Mouse (Mus musculus) frontal cortex, postnatal 25 days (tissue): ENCODE data around the gene Arl10.
A peak's percentile ranks its signal among the peaks of the same experiment; 100 is the strongest.
"Not testable (repeated sequence)": the region's sequence is repeated elsewhere in the genome, so short reads cannot be mapped to it uniquely, and the experiment has no call there.

Experiments
- DNase-seq, 2 experiments: peaks; one replicate each; pipeline ENCODE4 v3.0.0; 2022; ENCODE audit warnings: low spot score in 2 of 2

Gene Arl10

DNA sequence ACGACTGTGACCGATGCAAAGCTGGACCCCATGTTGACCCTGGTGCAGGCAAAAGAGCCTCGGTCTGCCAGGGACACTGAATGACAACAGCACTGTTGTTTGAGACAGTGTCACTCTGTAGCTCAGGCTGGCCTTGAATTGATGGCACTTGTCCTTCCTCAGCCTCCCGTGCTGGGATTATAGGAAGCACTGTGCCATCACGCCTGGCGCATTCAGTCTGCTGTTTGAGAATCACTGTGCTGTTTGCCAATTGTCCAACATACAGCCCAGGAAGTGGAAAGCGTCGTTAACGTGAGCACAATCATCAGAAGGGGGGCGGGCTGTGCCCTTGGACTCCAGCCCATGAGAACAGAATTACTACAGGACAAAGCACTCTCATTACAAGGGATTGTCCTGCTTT is 7.3 kb downstream of the Arl10 start:
- no peak for DNase-seq

DNA sequence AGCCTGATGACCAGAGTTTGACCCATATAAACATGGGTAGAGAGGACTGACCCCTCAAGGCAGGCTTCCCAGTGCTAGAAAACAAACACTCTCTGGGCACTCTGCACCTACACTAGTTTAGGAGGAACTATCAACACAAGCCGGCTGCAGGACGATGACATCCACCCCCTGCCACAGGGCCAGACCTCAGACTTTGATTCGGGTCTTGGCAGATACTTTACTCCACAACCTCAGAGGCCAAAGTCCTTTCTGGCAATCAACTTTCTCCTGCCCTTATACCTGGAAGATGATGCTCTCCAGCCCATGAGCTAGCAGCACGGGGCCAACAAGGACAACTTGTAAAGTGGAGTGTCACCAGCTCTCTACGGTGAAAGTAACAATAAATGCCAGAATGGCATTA is 8.0 kb downstream of the Arl10 start:
- DNase-seq = no peak

DNA sequence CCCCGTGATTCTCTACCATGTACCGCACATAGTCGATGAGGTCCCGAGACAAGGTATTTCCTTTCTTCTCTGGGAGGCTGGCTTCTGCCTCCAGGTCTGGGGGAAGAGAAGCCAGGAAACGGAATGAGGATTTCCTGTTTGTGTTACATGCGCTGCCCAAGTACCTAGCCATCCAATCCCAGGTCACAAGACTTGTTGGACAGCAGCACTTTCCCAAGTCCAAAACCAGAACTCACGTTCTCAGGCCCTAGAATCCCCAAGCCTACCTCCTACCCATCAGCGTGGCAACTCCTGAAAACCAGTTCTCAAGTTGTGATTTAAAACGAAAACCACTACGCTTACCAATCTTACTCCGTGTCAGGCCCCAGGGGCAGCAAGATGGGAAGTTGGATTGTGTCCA is 11.0 kb downstream of the Arl10 start:
- DNase-seq = no peak

DNA sequence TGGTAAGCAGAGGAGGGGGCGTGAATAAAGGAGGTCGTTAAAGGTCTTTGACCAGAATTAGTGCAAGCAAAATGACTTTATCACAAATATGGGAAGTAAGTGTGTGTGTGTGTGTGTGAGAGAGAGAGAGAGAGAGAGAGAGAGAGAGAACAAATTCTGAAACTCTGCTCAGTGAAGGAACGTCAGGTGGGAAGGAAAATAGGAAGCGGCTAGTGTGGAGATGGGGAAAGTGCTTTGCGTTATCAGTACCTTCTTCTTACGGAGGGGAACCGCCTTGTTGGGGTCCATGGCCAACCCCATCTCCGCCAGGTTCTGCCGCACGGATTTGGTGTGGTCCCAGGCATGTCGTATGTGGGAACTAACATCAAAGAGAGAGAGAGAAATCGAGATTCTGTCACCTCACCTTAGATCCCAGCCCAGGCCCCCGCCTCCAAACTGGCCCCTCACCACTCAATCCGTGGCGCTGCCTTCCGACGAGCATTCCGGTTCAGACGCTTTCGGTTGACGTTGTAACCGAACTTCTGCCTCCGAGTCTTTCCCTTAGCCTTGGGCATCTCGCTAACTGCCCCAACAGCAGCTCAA is 14.7 kb downstream of the Arl10 start:
- no peak for DNase-seq

DNA sequence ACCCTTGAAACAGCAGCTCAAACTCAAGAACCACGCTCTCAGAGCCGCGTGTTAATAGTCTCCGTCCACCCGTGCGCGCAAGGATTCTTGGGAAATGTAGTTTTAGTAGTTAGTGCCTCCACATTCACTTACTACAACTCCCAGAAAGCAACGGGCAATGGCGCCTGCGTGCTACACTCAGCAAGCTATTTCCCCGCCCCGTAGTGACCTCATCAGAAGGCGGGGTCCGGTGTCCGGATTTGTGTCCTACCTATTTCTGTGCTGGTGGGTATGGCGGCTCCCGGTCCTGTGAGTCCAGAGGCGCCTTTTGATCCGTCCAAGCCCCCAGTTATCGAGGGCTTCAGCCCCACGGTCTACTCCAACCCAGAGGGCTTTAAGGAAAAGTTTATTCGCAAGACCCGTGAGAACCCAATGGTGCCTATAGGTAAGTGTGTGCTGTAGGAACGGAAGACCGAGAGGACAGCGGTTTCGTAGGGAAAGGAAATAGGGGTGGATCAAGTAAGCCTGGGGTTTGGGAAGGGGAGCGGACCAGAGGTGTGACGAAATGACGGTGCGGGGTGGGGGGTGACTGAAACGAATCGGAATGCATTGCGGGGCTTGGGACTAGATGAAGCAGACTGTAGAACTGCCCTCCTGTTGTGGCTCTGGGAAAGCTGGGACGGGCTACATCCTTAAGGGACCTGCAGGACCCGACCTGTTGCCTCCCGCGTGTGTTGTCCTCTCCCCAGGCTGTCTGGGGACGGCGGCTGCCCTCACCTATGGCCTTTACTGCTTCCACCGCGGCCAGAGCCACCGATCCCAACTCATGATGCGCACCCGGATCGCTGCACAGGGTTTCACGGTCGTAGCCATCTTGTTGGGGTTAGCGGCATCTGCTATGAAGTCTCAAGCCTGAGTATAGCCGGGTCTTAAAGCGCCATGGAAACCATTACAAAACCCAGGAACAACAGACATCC is 15.5 kb downstream of the Arl10 start, which contains the start of the genes Nop16 and Higd2a:
TSS of gene Nop16 (minus strand) at position 95 of the 956 bp plus-strand sequence.
TSS of gene Higd2a (plus strand) at position 212 of the 956 bp plus-strand sequence.
- peak; percentile 91 to 96 for DNase-seq

DNA sequence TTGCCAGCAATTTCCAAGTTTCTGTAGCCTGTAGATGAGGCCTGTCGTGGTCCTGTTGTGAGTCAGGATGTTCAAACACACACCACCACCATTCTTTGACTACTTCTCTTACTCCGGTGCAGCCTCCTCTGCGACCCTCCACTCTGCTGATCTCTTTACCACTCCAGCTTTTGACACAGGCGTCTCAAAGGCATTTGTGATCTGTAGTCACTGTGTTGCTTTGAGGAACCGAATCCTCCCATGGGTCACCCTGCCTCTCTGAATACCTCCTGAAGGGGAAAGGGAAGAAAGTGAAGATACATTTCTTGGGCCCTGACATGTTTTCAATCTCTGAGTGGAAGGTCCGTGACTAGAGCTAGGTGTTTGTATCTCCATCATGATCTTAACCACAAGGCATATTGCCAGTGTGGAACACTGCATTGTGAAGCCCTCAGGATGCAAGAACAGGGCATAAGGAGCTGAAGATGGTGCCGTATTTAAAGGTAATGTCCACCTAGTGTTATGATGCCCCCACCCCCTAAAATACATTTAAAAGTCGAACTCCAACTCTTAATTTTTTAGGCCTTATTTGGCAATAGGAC is 17.1 kb downstream of the Arl10 start:
- DNase-seq = no peak

DNA sequence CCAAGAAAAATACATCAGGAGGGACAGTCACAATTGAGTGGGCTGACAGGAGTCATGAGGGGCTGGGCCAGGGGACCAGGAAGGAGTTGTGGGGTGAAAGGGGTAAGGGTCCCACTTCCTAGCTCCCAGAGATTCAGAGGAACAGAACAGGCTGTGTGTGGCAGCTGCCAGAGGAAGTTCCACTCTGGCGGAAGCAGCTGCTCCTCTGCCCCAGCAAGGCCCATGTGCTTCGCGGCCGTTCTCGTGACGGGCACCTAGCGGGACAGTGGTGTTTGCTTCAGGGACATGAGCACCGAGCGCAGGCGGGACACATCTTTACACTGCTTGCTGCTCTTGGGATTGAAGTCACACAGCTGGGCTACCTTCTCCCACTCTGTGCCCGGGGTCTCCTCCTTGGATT is 18.8 kb downstream of the Arl10 start:
- DNase-seq = no peak

DNA sequence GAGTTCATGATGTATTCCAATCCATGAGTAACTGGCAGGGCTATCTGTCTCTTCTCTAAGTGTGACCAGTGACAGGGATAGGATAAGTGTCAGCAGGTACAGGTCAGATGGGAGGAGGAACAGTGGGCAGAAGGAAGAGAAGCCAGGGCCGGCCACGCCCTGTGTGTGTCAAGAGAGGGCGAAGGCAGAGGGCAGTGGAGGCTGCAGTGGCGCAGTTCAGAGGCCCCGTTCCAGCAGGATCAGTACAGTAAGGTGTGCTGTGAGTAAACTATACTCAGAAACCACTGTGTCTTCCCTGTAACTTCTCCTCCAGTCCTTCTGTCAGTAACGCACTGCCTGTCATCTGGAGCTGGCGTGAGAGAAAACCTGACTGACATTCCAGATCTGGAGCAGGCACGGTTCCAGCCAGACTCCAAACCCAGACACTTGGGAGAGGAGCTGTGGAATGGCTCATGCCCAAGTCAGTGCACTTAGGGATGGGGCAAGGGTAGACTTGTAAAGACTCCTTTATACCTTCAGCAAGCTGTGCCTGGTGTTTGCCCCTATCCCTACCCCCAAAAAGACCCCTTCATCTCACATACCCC is 21.4 kb downstream of the Arl10 start:
- DNase-seq = no peak

DNA sequence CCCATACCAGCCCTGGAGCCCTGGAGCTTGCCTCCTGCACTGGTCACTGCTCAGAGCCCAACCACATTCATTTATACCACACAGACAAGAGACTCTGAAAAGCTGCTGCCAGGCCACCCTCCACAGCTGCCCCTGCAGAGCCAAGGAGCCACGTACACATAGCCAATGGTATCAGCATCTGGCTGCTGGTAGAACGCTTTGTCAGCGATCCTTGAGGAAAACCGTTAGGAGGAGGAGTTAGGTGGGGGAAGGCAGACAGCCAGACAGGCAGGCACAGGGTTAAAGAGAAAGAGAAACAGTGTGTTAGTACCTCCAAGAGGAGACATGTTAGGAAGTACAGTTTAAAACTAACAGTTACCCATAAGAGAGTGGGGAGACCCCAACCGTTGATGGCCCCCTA is 22.1 kb downstream of the Arl10 start:
- no peak for DNase-seq

DNA sequence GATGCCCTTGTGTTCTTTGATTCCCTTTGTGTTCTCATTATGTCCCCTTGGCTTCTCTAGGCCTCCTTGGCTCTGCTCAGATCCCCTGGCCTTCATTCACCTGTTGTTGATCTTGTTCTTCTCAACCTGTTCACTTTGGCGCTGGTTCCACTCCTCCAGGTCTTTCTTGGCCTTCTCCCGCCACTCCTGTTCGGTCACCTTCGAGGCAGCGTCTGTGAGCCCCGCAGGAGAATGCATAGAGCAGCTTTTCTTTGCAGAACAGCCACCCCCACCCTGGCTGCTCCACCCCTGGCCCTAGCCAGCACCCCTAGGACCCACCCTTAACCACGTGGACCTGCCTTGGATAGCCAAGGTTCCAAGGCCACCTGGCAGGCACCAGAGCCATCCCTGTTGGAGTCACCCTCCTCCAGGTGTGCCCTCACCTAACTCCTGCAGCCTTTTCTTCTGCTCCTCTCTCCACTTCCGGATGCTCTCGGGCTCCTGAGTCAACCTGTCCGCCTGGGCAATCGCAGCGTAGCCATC is 23.9 kb downstream of the Arl10 start:
- no peak for DNase-seq

DNA sequence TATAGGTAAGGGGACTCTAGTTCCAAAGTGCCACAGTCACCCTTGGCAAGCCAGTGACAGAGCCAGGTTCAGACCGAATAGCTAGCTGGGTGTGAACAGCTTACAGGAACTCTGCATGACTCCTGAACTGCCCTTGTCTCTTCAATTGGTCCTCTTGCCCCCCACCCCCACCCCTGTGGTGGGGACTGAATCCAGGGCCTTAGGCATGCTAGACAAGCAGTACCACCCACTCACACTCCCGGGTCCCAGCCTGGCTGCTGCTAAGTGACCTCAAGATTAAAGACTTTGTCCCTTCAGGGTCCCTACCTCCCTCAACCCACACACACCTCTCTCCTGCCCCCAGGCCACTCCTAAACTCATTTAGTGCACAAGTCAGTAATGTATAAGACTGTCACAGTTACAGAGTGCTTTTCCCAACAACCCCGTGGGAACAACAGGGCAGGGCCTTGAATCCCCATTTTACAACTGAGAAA is 27.9 kb downstream of the Arl10 start:
- DNase-seq = no peak

DNA sequence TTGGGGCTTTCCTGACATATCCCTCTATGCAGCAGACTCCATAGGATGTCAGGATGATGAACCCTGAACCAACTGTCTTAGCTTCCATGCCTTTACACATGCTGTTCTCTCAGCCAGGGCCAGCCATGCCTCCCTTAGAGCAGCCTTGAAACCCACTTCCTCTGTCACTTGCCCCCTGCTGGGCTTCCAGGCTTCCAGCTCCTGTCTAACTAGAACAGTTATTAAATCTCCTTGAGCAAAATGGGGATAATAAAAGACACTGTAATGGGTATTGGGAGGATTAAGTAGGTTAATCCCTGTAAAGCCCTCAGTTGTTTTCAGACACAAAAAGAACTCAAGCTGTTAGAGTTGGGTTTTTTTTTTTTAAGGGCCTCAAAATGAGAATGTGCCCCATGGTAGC is 28.7 kb downstream of the Arl10 start:
- DNase-seq = no peak

DNA sequence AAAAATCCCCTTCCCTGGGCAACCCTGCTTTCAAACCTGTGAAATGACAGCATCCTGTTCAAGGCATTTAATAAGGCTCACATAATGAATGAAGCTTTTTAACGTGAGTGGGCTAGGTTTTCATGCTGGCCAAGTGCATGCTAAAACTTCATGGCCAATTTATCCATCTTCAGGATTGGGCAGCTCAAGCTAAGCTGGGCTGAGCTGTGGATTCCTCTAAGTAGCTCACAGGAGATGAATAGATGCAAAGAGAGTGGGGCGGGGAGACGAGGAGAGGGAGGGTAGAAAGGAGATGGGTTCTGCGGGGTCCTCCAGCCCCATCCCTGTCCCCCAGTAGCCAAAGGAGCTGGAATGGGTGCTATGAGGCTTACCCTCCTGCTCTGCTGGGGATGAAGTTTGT is 29.4 kb downstream of the Arl10 start:
- no peak for DNase-seq

DNA sequence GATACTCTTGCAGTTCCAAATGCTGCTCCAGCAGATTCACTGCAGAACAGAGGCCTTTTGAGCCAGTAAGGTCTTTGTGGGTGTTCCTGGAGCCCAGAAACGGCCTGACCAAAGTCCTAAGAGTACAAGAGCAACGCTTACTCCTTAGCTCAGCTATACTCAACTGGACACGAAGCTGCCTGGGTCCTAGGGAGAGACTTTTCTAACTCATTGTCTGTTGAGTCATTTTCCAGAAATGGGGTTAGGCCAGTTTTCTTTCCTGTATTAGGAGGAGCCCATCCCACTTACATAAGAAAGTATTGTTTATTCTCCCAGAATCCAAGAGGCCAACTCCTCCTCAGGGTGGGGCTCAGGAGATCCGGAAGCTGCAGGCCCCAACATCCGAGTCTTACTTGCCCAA is 30.6 kb downstream of the Arl10 start:
- DNase-seq = no peak

DNA sequence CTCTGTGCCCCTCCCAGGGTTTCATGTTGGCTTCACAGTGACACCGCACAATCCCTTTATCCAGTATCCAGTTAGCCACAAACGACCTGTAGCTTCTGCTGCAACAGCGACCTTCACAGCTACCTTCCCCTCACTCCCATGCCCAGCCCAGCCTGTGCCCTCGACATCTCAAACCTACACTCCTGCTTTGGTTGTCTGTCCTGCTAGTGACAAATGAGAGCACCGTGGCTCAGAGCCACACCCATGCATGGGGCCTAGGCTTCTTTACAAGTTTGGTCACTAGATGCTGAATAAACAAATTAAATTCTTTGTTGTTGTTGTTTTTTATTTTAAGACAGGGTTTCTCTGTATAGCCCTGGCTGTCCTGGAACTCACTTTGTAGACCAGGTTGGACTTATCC is 32.4 kb downstream of the Arl10 start:
- no peak for DNase-seq

DNA sequence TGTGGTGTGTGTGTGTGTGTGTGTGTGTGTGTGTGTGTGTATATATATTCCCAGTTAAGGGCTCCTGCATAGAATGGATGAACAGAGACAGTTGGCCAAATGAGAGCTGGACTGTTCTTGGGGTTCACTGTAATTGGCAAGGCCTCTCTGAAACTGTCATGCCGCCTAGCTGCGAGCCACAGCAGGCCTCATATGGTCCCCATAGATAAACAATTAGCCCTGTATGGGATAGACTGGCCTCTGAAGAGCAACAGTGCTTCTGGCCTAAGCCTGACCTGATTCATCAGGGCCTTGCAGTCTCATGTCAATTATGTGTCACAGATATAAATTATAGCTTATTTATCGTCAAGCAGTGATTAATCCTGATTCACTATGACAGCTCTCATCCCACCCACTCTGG is 33.2 kb downstream of the Arl10 start:
- no peak for DNase-seq

DNA sequence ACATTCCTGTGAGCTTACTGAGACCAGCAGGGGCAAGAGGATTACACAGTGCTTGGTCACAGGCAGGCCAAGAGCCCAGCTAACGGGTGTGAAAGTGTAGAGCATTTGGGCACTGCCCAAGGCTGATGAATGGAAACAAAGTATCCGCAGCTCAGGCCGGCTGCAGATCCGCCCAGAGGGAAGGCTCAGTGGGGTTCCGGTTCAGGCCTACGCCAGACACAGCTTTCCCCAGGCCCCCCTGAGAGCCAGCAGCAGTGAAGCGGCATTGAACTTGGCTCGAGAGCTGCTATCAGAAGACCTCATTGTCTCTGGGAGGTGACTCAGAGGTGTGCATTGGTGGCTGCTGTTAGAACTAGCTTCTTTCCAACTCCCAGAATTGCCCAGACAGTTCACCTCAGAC is 33.9 kb downstream of the Arl10 start:
- DNase-seq = peak in 1 of 2 experiments; percentile 26

DNA sequence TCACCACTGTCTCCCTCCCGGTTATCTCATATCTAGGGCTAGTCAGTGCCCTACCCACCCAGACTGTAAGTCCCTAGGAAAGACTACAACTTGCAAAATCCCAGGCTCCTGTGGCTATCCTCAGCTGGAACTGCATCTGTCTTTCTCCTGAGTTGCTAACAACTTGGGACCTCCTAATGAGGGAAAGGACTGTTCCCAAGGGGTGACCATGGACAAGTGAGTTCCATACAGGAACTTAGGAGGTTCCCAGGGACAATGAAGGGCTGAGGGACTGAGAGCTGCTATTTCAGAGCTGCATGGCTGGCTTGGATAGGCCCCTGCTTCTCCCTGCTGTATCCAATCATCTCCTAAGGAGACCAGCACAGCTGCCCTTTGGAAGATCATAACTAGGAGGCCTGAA is 34.5 kb downstream of the Arl10 start:
- DNase-seq = no peak

DNA sequence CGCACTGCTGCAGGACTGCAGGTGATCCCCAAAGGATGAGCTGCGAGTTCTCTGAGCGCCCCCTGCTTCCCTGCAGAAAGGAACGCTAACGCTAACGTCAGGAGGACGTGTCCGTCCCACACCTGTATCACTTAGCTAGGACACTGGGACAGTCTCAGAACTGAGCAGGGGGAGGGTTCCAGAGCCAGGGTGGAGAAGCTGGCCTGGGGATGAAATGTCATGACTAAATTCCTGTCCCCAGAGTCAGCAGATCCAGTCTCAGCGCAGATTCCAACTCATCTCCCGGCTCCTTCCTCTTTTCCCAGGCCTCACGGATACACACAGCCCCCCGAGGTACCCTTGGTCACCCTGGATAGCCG is 35.8 kb downstream of the Arl10 start:
- DNase-seq = no peak

DNA sequence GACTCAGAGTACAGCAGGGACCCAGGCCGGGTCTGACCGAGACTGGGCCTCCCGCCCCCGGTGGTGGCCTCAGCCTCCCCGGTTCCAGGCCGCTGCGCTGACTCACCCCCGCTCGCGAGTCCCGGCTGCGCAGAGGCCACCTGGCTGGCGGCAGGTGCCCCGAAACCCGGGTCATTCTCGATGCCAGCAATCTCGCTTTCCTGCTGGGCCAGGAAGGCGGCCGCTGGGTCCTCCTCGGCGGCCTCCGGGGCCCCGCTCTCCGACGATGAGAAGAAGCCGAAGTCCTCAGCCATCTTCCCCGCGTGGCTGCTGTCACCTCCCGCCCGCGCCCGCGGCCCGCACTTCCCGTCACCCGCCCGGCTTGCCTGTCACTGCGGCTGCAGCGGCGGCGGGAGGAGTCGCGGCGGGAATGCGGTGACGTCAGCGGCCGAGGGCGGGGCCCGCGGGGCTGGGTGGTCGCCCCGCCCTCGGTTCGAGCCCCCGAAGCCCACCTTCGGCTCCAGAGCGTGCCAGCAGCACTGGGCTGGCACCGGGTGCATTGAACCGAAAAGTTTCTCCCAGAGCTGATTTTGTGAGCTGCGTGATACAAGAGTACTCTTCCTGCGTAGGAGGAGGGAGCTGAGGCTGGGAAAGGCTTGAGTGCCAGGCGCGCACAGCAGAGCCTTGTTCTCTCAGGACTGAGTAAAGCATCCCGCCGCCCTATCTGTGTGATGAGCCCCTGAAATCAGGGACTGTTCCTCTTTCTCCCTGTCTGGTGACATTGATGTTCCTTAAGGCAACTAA is 36.3 kb downstream of the Arl10 start, which contains the start of gene Cltb:
TSS of gene Cltb (minus strand) at position 373 of the 783 bp plus-strand sequence.
- DNase-seq = peak; percentile 79 to 89

DNA sequence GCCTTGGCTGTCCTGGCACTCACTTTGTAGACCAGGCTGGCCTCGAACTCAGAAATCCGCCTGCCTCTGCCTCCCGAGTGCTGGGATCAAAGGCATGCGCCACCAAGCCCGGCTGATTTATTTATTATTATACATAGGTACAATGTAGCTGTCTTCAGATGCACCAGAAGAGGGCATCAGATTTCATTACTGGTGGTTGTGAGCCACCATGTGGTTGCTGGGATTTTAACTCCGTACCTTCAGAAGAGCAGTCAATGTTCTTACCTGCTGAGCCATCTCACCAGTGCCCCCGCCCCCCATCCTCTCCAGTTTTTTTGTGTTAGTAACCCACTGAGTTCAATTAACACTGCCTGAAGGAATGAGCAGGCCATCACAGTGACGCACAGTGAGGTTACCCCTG is 38.3 kb downstream of the Arl10 start:
- not testable (repeated sequence) for DNase-seq
